Mouse (Mus musculus): ENCODE measurements around the gene Alyref. TPM values are rescaled to one million over a fixed set of nuclear protein-coding genes. Genes with fewer than 3 reads are reported as not detected.

Alyref gene
- total RNA-seq, 2 experiments from 2014 or later, result 36.0 to 44.7 TPM

- peak; percentile 95 for DNase-seq
- peak; percentile 64 for TF ChIP-seq CTCF (IDR thresholded peaks at IDR 0.05)
- Histone ChIP-seq H3K4me3 (peak within 1 kb of the TSS; percentile 89), H3K27ac (peak within 1 kb of the TSS; percentile 99)
- intact Hi-C loops (cut with DNase I), result loop anchor here (1.0 kb wide), 1 partner anchor 16 kb away; no protein-coding TSS in a partner anchor
These were observed 16.5 kb downstream of the Alyref start, which contains the start of gene Arhgdia for GRCm38 (mm10) chr11:120581490-120582267. Gene Arhgdia, minus strand, starts transcription at chr11:120581624.

- DNase-seq, result peak; percentile 65
These were observed 17.3 kb downstream of the Alyref start for GRCm38 (mm10) chr11:120580871-120581331.

DNA sequence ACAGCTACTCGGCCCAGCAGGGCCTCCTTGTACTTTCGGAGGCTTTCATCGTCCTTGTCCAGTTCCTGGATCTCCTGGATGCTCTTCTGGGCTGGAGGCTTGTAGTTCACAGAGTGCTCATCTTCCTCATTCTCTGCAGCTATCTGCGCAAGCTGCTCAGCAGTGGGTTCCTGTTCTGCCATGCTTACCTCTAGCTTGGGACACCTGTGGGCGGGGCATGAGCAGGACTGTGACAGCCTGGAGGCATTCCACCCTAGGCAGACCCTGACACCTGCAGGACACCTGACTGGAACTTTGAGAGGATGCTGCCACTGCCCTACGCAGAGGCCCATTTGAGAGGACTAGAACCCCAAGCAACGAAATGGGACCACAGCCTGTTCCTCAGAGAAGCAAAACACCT is 18.0 kb downstream of the Alyref start:
- intact Hi-C loops (cut with DNase I), result no loop called here
- no peak for TF ChIP-seq CTCF (IDR thresholded peaks at IDR 0.05)
- peak; percentile 18 for DNase-seq
- Histone ChIP-seq H3K27ac (peak overlapping the region; percentile 99), H3K4me3 (peak overlapping the region; percentile 89)

More at GRCm38 (mm10) chr11:120580871-120581331, 17.3 kb downstream of the Alyref start:
- no peak for TF ChIP-seq CTCF (IDR thresholded peaks at IDR 0.05)
- peak overlapping the region; percentile 99 for H3K27ac ChIP-seq
- peak overlapping the region; percentile 89 for H3K4me3 ChIP-seq
- intact Hi-C loops (cut with DNase I), result no loop called here

- DNase-seq, result peak; percentile 83
- intact Hi-C loops (cut with DNase I), result loop anchor here (2.0 to 5.0 kb wide), 3 partner anchors 33 to 65 kb away; no protein-coding TSS in a partner anchor
- Histone ChIP-seq H3K4me3 (peak overlapping the region; percentile 89), H3K27ac (peak overlapping the region; percentile 99)
- TF ChIP-seq CTCF (IDR thresholded peaks at IDR 0.05), result peak; percentile 99
These were observed 18.7 kb downstream of the Alyref start for GRCm38 (mm10) chr11:120579316-120580107.

GRCm38 (mm10) chr11:120578694-120579243 is 19.4 kb downstream of the Alyref start:
- Histone ChIP-seq H3K27ac (peak overlapping the region; percentile 99), H3K4me3 (peak overlapping the region; percentile 89; the same call in 1 of the 2 replicates)
- TF ChIP-seq CTCF (IDR thresholded peaks at IDR 0.05), result no peak
- DNase-seq, result no peak
- intact Hi-C loops (cut with DNase I), result loop anchor here (2.0 to 5.0 kb wide), 3 partner anchors 34 to 64 kb away; no protein-coding TSS in a partner anchor

DNA sequence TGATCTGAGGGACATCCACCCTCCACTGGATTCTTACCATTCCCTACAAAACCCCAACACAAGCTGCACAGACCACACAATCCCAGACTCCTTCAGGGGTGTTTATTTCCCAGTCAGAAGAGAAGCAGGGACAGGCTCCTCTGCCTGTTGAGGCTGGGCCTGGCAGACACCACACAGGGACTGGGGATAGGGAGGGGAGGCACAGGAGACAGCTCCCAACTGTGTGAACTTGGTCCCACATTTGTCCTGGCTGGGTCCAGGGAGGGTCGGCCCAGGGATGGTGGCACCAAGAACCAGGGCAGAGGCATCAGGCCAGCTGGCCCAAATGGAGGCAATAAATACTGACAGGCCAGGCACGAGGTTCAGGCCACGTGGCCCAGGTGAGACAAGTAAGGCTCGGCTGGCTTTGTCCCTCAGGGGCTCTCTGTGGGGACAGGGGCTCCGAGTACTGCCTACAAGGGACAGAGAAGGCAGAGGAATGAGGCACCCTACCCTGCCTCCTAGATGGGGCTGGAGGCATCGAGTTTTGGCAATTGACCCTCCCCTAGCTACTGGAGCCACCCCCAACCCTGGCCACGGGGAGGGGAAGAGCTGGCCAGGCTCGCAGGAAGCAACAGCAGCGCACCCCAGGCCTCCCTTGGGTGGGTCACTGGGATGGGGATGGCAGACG is 20.0 kb downstream of the Alyref start:
- no peak for TF ChIP-seq CTCF (IDR thresholded peaks at IDR 0.05)
- H3K4me3 ChIP-seq, result peak overlapping the region; percentile 21; the same call in 1 of the 2 replicates
- peak; percentile 61 for DNase-seq
- peak overlapping the region; percentile 99 for H3K27ac ChIP-seq
- intact Hi-C loops (cut with DNase I), result loop anchor here (2.0 to 5.0 kb wide), 3 partner anchors 34 to 63 kb away; no protein-coding TSS in a partner anchor

DNA sequence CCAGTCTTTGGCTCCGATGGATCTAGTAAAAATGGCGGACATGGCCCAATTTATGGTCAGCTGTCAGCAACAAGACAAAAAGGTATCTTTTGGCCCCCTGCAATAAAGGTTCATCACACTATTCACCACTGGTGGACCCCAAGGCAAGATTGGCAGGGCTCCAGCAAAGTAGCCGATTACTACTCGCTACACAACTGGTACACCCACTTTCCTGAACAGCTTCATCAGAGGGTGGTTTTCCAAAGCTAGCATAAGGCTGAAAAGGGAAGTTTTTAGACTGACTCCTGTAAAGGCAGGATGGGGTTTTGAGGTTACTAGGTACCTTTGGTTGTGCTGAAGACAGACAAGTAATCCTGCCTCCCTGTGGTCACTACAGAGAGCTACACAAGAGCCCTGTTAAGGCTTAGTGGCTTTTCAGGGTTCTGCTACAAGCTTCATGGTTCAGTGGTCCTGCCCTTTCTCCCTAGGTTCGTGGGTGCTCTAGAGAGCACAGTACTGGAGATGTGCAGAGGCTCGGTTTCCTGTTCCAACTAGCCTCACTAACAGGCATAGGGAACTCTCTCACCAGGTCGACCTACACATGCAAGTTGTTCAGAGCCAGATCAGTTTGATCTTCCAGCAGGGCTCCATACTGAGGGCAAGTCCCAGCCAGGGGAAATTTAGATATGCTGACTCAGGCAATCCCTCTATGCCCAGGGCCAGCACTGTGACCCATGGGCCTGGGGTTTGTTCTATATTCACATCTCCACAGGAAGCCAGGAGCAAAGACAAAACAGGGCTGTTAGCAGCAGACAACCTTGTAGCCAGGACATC is 20.7 kb downstream of the Alyref start:
- H3K27ac ChIP-seq, result peak overlapping the region; percentile 99
- intact Hi-C loops (cut with DNase I), result loop anchor here (2.0 to 5.0 kb wide), 3 partner anchors 35 to 63 kb away; no protein-coding TSS in a partner anchor
- no peak overlapping the region for H3K4me3 ChIP-seq
- no peak for DNase-seq
- peak; percentile 61 for TF ChIP-seq CTCF (IDR thresholded peaks at IDR 0.05)

- DNase-seq, result no peak
- intact Hi-C loops (cut with DNase I), result loop anchor here (5.0 kb wide), 2 partner anchors 34 to 36 kb away; no protein-coding TSS in a partner anchor
- H3K27ac ChIP-seq, result peak overlapping the region; percentile 99; the same call in 1 of the 2 replicates
- no peak for TF ChIP-seq CTCF (IDR thresholded peaks at IDR 0.05)
- no peak overlapping the region for H3K4me3 ChIP-seq
These were observed 21.7 kb downstream of the Alyref start for GRCm38 (mm10) chr11:120576365-120576981.

GRCm38 (mm10) chr11:120575940-120576339 is 22.2 kb downstream of the Alyref start:
- no peak for DNase-seq
- no peak for TF ChIP-seq CTCF (IDR thresholded peaks at IDR 0.05)
- Histone ChIP-seq H3K4me3 (no peak overlapping the region), H3K27ac (no peak overlapping the region)
- intact Hi-C loops (cut with DNase I), result loop anchor here (5.0 kb wide), 2 partner anchors 34 to 36 kb away; no protein-coding TSS in a partner anchor

DNA sequence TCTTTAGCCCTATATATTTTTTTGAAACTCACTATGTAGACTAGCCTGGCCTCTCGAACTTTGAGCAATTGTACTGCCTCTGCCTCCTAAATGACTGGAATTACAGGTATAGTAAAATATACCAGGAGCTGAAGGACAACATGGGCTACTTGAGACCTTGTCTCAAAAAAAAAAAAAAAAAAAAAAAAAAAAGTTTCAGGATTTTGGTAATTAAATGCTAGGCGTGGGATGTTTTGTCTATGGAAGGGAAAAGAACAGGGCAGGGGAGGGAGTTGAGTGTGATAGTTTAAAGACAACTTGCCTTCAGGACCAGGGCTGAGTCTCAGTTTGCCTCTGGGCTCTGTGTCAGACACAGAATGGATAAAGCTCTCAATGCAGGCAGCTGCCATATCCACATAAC is 23.1 kb downstream of the Alyref start:
- no peak for TF ChIP-seq CTCF (IDR thresholded peaks at IDR 0.05)
- H3K4me3 ChIP-seq, result no peak overlapping the region
- H3K27ac ChIP-seq, result no peak overlapping the region
- intact Hi-C loops (cut with DNase I), result loop anchor here (5.0 kb wide), 2 partner anchors 33 to 37 kb away; no protein-coding TSS in a partner anchor
- no peak for DNase-seq
